Mouse (Mus musculus): Measurements from ENCODE around the gene Hist1h2be.
"Not testable (repeated sequence)": the region's sequence is repeated elsewhere in the genome, so short reads cannot be mapped to it uniquely, and the experiment has no call there.

Gene Hist1h2be

GRCm38 (mm10) chr13:23551146-23551834 is 69.6 kb downstream of the Hist1h2be start, which contains the start of gene Hist1h4f:
Gene Hist1h4f (minus strand): TSS chr13:23551648.
- peak; percentile 84 to 85 for DNase-seq (ENCODE audit: low spot score in 2 of 2)

- no peak for DNase-seq (ENCODE audit: low spot score in 2 of 2)
These were observed 70.2 kb downstream of the Hist1h2be start for GRCm38 (mm10) chr13:23550761-23551145.

- DNase-seq (ENCODE audit: low spot score in 2 of 2) = no peak
These were observed 74.2 kb downstream of the Hist1h2be start for GRCm38 (mm10) chr13:23546694-23547093.

- not testable (repeated sequence) for DNase-seq (ENCODE audit: low spot score in 2 of 2)
These were observed 76.2 kb downstream of the Hist1h2be start for GRCm38 (mm10) chr13:23544787-23545120.

GRCm38 (mm10) chr13:23543965-23544786 is 76.7 kb downstream of the Hist1h2be start, which contains the start of gene Hist1h3f:
Gene Hist1h3f (plus strand): TSS chr13:23544052.
- DNase-seq (ENCODE audit: low spot score in 2 of 2) = peak in 1 of 2 experiments; percentile 63

- DNase-seq (ENCODE audit: low spot score in 2 of 2) = peak in 1 of 2 experiments; percentile 47
These were observed 77.8 kb downstream of the Hist1h2be start, which contains the start of gene Hist1h2bh for GRCm38 (mm10) chr13:23542999-23543607. Gene Hist1h2bh (minus strand): TSS chr13:23543392.

GRCm38 (mm10) chr13:23542225-23542980 is 78.5 kb downstream of the Hist1h2be start:
- DNase-seq (ENCODE audit: low spot score in 2 of 2) = not testable (repeated sequence)

GRCm38 (mm10) chr13:23541497-23541896 is 79.4 kb downstream of the Hist1h2be start:
- DNase-seq (ENCODE audit: low spot score in 2 of 2) = no peak

- DNase-seq (ENCODE audit: low spot score in 2 of 2) = not testable (repeated sequence)
These were observed 81.1 kb downstream of the Hist1h2be start for GRCm38 (mm10) chr13:23539821-23540220.

GRCm38 (mm10) chr13:23538249-23538648 is 82.7 kb downstream of the Hist1h2be start:
- DNase-seq (ENCODE audit: low spot score in 2 of 2) = no peak

GRCm38 (mm10) chr13:23537006-23537710 is 83.8 kb downstream of the Hist1h2be start:
- DNase-seq (ENCODE audit: low spot score in 2 of 2) = no peak

- DNase-seq (ENCODE audit: low spot score in 2 of 2) = no peak
These were observed 84.7 kb downstream of the Hist1h2be start for GRCm38 (mm10) chr13:23536076-23536822.

- peak; percentile 75 to 78 for DNase-seq (ENCODE audit: low spot score in 2 of 2)
These were observed 85.5 kb downstream of the Hist1h2be start, which contains the start of gene Hist1h3g for GRCm38 (mm10) chr13:23535137-23536075. Gene Hist1h3g (plus strand): TSS chr13:23535422.

GRCm38 (mm10) chr13:23534368-23535131 is 86.4 kb downstream of the Hist1h2be start:
- no peak for DNase-seq (ENCODE audit: low spot score in 2 of 2)

All from urinary bladder, postnatal 4 days (tissue).